Mouse (Mus musculus) midbrain, embryonic 16.5 days (tissue): ENCODE measurements around the gene Grip1. TPM values are rescaled to one million over a fixed set of nuclear protein-coding genes. Genes with fewer than 3 reads are reported as not detected.

Experiments
- ATAC-seq: fragments of 200-750 bp; cut with Nextera tagmentation; 2 replicates; pipeline ENCODE4 v1.8.0; 2017; ENCODE audit warnings: moderate TSS enrichment
- H3K27ac ChIP-seq: fragments of 300-500 bp; sonication (generic); 2 replicates; pipeline ENCODE4 v1.5.1; 2014; ENCODE audit warnings: mild to moderate bottlenecking, low read length, mixed read lengths
- H3K27me3 ChIP-seq: fragments of 300-500 bp; sonication (generic); 2 replicates; pipeline ENCODE4 v1.6.1; 2014; ENCODE audit warnings: low read depth, low read length, mixed read lengths; ENCODE audit not compliant: control insufficient read depth, insufficient read depth
- H3K36me3 ChIP-seq: fragments of 300-500 bp; sonication (generic); 2 replicates; pipeline ENCODE4 v1.6.1; 2014; ENCODE audit warnings: mild to moderate bottlenecking, low read length, moderate library complexity, mixed read lengths; ENCODE audit not compliant: control insufficient read depth, insufficient read depth
- H3K4me1 ChIP-seq: fragments of 300-500 bp; sonication (generic); 2 replicates; pipeline ENCODE4 v1.6.1; 2014; ENCODE audit warnings: mild to moderate bottlenecking, low read length, mixed read lengths; ENCODE audit not compliant: control insufficient read depth, insufficient read depth
- H3K4me2 ChIP-seq: fragments of 300-500 bp; sonication (generic); 2 replicates; pipeline ENCODE4 v1.6.1; 2014; ENCODE audit warnings: mild to moderate bottlenecking, low read length, mixed read lengths
- H3K4me3 ChIP-seq: fragments of 300-500 bp; sonication (generic); 2 replicates; pipeline ENCODE4 v1.5.1; 2014; ENCODE audit warnings: low read depth, mild to moderate bottlenecking, low read length, moderate library complexity, mixed read lengths
- H3K9ac ChIP-seq: fragments of 300-500 bp; sonication (generic); 2 replicates; pipeline ENCODE4 v1.6.1; 2014; ENCODE audit warnings: low read depth, low read length, mixed read lengths
- H3K9me3 ChIP-seq: fragments of 300-500 bp; sonication (generic); replicated peaks from 2 replicates; pipeline ENCODE4 v1.6.1; 2014; ENCODE audit warnings: mild to moderate bottlenecking, low read length, mixed read lengths; ENCODE audit not compliant: control insufficient read depth, poor library complexity, severe bottlenecking
- WGBS: fragments of 180-500 bp; shearing (Covaris S2); extraction: QIAGEN DNeasy Blood & Tissue Kit; methylation state at CpG from one replicate; pipeline ENCODE4 v1.1.7; 2014; 5-methylcytosine and 5-hydroxymethylcytosine counted together
- polyA plus RNA-seq: library from polyadenylated mRNA; unstranded; fragments of >200 nt; fragmentation: Nextera tagmentation; extraction: Ambion mirVana; gene quantifications from 2 replicates; pipeline ENCODE4 v1.2.1, GENCODE M21; 2015

Grip1 gene
- polyA plus RNA-seq, 1 experiment from 2014 or later = 19.7 TPM

- 56% methylated on average over 7 of the region's 7 CpGs for WGBS
- Histone ChIP-seq H3K4me1 (0 out of 2 replicates have a peak, but pooled peaks cover 2% of the 10 kb centered on the region), H3K27ac (no peak overlapping the region), H3K9me3 (no peaks in the 10 kb centered on the region), H3K27me3 (no peaks in the 10 kb centered on the region), H3K4me2 (no peak overlapping the region), H3K9ac (no peak overlapping the region), H3K36me3 (no peaks in the 10 kb centered on the region), H3K4me3 (no peak overlapping the region)
- no peak for ATAC-seq
Measured at GRCm38 (mm10) chr10:119428106-119428505, 25.5 kb upstream of the Grip1 start.

GRCm38 (mm10) chr10:119430240-119430639, 23.4 kb upstream of the Grip1 start:
- no peak overlapping the region for H3K9ac ChIP-seq
- H3K4me3 ChIP-seq = no peak overlapping the region
- no peaks in the 10 kb centered on the region for H3K9me3 ChIP-seq
- H3K36me3 ChIP-seq = no peaks in the 10 kb centered on the region
- H3K4me2 ChIP-seq = no peak overlapping the region
- no peak overlapping the region for H3K27ac ChIP-seq
- 86% methylated on average over 7 of the region's 7 CpGs for WGBS
- H3K4me1 ChIP-seq = no peaks in the 10 kb centered on the region
- H3K27me3 ChIP-seq = no peaks in the 10 kb centered on the region
- no peak for ATAC-seq

DNA sequence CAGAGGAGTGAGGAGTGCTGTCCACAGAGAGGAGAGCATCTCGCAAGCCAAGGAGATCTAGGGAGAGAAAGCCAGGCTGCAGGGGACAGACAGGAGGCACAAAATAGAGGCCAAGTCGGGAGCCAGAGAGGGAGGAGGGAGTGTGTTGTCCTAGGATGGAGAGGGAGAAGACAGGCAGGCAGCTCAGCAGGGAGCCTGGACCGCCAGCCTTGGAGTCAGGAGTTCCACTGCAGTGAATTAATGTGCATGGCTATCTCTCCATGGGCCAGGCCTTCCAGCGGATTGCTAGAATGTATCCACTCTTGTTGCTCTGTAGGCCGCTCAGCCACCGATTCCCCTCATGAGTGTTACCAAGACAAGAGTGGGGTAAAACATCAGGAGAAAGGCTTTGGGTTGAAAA, 21.8 kb upstream of the Grip1 start:
- ATAC-seq = no peak
- H3K27ac ChIP-seq = no peak overlapping the region
- H3K4me1 ChIP-seq = no peaks in the 10 kb centered on the region
- no peak overlapping the region for H3K9ac ChIP-seq
- no peak overlapping the region for H3K4me2 ChIP-seq
- no peak overlapping the region for H3K4me3 ChIP-seq
- H3K9me3 ChIP-seq = no peaks in the 10 kb centered on the region
- no peaks in the 10 kb centered on the region for H3K27me3 ChIP-seq
- no peaks in the 10 kb centered on the region for H3K36me3 ChIP-seq
- 44% methylated on average over 6 of the region's 6 CpGs for WGBS

DNA sequence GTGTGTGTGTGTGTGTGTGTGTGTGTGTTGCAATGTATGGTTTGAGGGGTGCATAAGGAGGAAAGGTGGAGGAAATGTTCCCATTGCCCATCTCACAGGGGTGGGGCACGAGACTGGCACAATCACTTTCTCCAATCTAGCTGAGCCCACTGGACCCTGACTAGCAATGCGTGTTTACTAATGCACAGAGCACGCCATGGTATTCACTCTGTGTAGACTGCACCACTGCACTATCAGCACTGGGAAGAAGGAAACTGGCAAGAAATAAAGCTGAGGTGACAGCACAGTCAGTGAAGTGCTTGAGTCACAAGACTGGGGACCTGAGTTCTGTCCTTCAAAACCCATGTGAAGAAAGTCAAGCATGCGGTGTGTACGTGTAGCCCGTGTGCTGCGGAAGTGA, 17.8 kb upstream of the Grip1 start:
- Histone ChIP-seq H3K4me3 (no peak overlapping the region), H3K4me2 (no peak overlapping the region), H3K4me1 (no peaks in the 10 kb centered on the region; the same call in 1 of the 2 replicates), H3K27ac (no peak overlapping the region), H3K9me3 (no peaks in the 10 kb centered on the region), H3K9ac (no peak overlapping the region), H3K27me3 (no peaks in the 10 kb centered on the region), H3K36me3 (no peaks in the 10 kb centered on the region)
- WGBS = 91% methylated on average over 7 of the region's 7 CpGs
- no peak for ATAC-seq

- Histone ChIP-seq H3K27me3 (no peaks in the 10 kb centered on the region), H3K4me2 (no peak overlapping the region), H3K9ac (no peak overlapping the region), H3K36me3 (no peaks in the 10 kb centered on the region), H3K9me3 (no peaks in the 10 kb centered on the region), H3K4me3 (no peak overlapping the region), H3K4me1 (no peaks in the 10 kb centered on the region; the same call in 1 of the 2 replicates), H3K27ac (no peak overlapping the region)
- no peak for ATAC-seq
- 84% methylated on average over 3 of the region's 3 CpGs for WGBS
Measured at GRCm38 (mm10) chr10:119437319-119437718, 16.3 kb upstream of the Grip1 start.

DNA sequence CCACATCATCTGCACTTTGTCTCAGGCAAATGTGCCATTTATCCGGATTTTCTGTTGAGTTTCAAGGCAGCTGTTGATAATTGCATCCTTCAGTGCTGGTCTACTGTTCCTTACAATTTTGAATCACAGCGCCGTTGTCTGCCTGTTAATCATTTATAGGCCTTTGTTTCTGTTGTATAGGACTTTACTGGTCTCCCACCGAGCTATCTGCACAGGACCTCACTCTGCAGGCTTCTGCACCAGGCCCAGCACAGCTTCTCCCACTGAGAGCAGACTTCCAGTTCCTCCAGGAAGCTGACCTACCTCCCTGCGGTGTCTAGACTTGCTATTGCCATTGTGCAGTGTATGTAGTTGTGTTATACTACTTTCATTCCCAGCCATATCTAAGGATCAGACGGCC, 11.9 kb upstream of the Grip1 start:
- Histone ChIP-seq H3K4me3 (no peak overlapping the region), H3K9ac (no peak overlapping the region), H3K4me2 (no peak overlapping the region), H3K27me3 (no peaks in the 10 kb centered on the region), H3K36me3 (no peaks in the 10 kb centered on the region), H3K9me3 (no peaks in the 10 kb centered on the region), H3K27ac (no peak overlapping the region), H3K4me1 (no peaks in the 10 kb centered on the region; the same call in 1 of the 2 replicates)
- WGBS = 20% methylated on average over 6 of the region's 6 CpGs
- ATAC-seq = no peak

DNA sequence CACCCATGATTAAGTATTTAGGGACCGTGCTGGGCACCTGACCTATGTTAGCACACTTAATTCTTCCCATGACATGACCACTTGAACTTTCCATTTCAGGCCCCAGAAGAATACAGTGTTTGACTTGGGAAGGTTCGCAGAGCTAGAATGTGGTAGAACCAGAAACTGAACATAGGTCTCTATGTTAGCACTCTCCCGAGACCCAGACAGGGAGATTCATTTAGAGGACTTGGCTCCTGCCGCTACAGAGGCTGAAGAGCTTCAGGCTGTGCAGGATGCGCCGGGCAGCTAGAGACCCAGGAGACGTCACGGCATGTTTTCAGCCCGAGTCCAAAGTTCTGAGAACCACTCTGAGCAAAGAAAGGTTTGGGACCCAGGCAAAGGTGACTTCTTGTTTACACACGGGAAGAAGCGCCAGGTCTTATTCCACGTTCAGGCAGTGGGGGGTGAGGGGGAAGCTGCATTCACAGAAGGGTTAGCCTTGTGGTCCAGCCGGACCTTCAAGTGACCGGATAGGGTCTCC, 6.2 kb upstream of the Grip1 start:
- Histone ChIP-seq H3K27me3 (no peaks in the 10 kb centered on the region), H3K36me3 (no peaks in the 10 kb centered on the region), H3K9ac (no peak overlapping the region), H3K4me3 (no peak overlapping the region), H3K27ac (no peak overlapping the region), H3K9me3 (no peaks in the 10 kb centered on the region), H3K4me1 (no peaks in the 10 kb centered on the region), H3K4me2 (no peak overlapping the region)
- 82% methylated on average over 14 of the region's 14 CpGs for WGBS
- ATAC-seq = no peak

GRCm38 (mm10) chr10:119447930-119448329, 5.7 kb upstream of the Grip1 start:
- Histone ChIP-seq H3K9ac (no peak overlapping the region), H3K9me3 (no peaks in the 10 kb centered on the region), H3K27me3 (no peaks in the 10 kb centered on the region), H3K36me3 (no peaks in the 10 kb centered on the region), H3K4me1 (peaks cover 3% of the 10 kb centered on the region; the same call in 1 of the 2 replicates), H3K4me3 (no peak overlapping the region), H3K4me2 (no peak overlapping the region), H3K27ac (no peak overlapping the region)
- 97% methylated on average over 3 of the region's 3 CpGs for WGBS
- ATAC-seq = no peak

GRCm38 (mm10) chr10:119452698-119453097, 932 bp upstream of the Grip1 start:
- ATAC-seq = no peak
- peak overlapping the region; percentile 70; the same call in 1 of the 2 replicates for H3K4me3 ChIP-seq
- H3K4me2 ChIP-seq = peak overlapping the region; percentile 95
- H3K4me1 ChIP-seq = peaks cover 14% of the 10 kb centered on the region
- H3K27me3 ChIP-seq = no peaks in the 10 kb centered on the region
- peak overlapping the region; percentile 35; the same call in 1 of the 2 replicates for H3K9ac ChIP-seq
- H3K27ac ChIP-seq = peak overlapping the region; percentile 58
- H3K9me3 ChIP-seq = no peaks in the 10 kb centered on the region
- 49% methylated on average over 5 of the region's 5 CpGs for WGBS
- H3K36me3 ChIP-seq = no peaks in the 10 kb centered on the region
